Mouse (Mus musculus) intestine, postnatal 0 days (tissue): ENCODE results near the gene Gtf2f1. TPM values are rescaled to one million over a fixed set of nuclear protein-coding genes. Genes with fewer than 3 reads are reported as not detected.
"Not testable (repeated sequence)": the region's sequence is repeated elsewhere in the genome, so short reads cannot be mapped to it uniquely, and the experiment has no call there.

Experiments used
- ATAC-seq: fragments of 200-750 bp; cut with Nextera tagmentation; 2 replicates; pipeline ENCODE4 v1.8.0; 2017; ENCODE audit warnings: mild to moderate bottlenecking, moderate TSS enrichment, moderate library complexity
- H3K27ac ChIP-seq: fragments of 300-500 bp; sonication (generic); 2 replicates; pipeline ENCODE4 v1.5.1; 2014; ENCODE audit warnings: mild to moderate bottlenecking, low read depth, low read length, moderate library complexity
- H3K27me3 ChIP-seq: fragments of 300-500 bp; sonication (generic); replicated peaks from 2 replicates; pipeline ENCODE4 v1.6.1; 2014; ENCODE audit warnings: low read length, mixed read lengths; ENCODE audit not compliant: control insufficient read depth, insufficient read depth
- H3K36me3 ChIP-seq: fragments of 300-500 bp; sonication (generic); 2 replicates; pipeline ENCODE4 v1.6.1; 2014; ENCODE audit warnings: mild to moderate bottlenecking, moderate library complexity; ENCODE audit not compliant: control insufficient read depth, insufficient read depth
- H3K4me1 ChIP-seq: fragments of 300-500 bp; sonication (generic); replicated peaks from 2 replicates; pipeline ENCODE4 v1.6.1; 2014; ENCODE audit warnings: antibody characterized with exemption, low read length, mixed read lengths; ENCODE audit not compliant: control insufficient read depth, insufficient read depth
- H3K4me2 ChIP-seq: fragments of 300-500 bp; sonication (generic); replicated peaks from 2 replicates; pipeline ENCODE4 v1.6.1; 2014; ENCODE audit warnings: low read depth, mild to moderate bottlenecking, moderate library complexity
- H3K4me3 ChIP-seq: fragments of 300-500 bp; sonication (generic); 2 replicates; pipeline ENCODE4 v1.5.1; 2014; ENCODE audit warnings: low read depth, low read length
- H3K9ac ChIP-seq: fragments of 300-500 bp; sonication (generic); 2 replicates; pipeline ENCODE4 v1.6.1; 2014; ENCODE audit warnings: mild to moderate bottlenecking, low read depth, low read length
- H3K9me3 ChIP-seq: fragments of 300-500 bp; sonication (generic); 2 replicates; pipeline ENCODE4 v1.6.1; 2016; ENCODE audit warnings: mixed run types; ENCODE audit not compliant: control insufficient read depth
- CTCF ChIP-seq: sonication (generic); IDR thresholded peaks from 2 replicates; pipeline ENCODE4 v1.5.1; 2016; ENCODE audit warnings: low read depth, mild to moderate bottlenecking, control low read depth, antibody characterized with exemption, moderate library complexity
- WGBS: fragments of 180-500 bp; shearing (Covaris S2); extraction: QIAGEN DNeasy Blood & Tissue Kit; methylation state at CpG from one replicate; pipeline ENCODE4 v1.1.7; 2014; 5-methylcytosine and 5-hydroxymethylcytosine counted together
- polyA plus RNA-seq: library from polyadenylated mRNA; unstranded; fragments of >200 nt; fragmentation: Nextera tagmentation; extraction: Ambion mirVana; gene quantifications from 2 replicates; pipeline ENCODE4 v1.2.1, GENCODE M21; 2015

The Gtf2f1 gene
- polyA plus RNA-seq, 1 experiment from 2014 or later, result 43.5 TPM

DNA sequence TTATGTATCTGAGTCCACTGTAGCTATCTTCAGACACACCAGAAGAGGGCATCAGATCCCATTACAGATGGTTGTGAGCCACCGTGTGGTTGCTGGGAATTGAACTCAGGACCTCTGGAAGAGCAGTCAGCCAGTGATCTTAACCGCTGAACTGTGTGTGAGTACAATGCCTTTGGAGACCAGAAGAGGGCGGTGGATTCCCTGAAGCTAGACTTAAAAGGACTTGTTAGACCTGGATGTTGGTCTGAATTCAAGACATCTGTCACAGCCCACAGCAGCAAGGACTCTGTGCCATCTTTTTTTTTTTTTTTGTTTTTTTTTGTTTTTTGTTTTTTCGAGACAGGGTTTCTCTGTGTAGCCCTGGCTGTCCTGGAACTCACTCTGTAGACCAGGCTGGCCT lies 40.6 kb upstream of the Gtf2f1 start:
- not testable (repeated sequence) for H3K4me3 ChIP-seq, H3K27me3 ChIP-seq, ATAC-seq, H3K4me2 ChIP-seq, H3K9ac ChIP-seq, H3K36me3 ChIP-seq, H3K27ac ChIP-seq, H3K4me1 ChIP-seq, H3K9me3 ChIP-seq
- TF ChIP-seq CTCF, result peak; percentile 59
- 89% methylated on average over 4 of the region's 4 CpGs for WGBS

GRCm38 (mm10) chr17:57048816-57049215 lies 37.7 kb upstream of the Gtf2f1 start:
- Histone ChIP-seq H3K27ac (no peak overlapping the region), H3K9ac (no peak overlapping the region), H3K27me3 (no peaks in the 10 kb centered on the region), H3K4me2 (no peak overlapping the region), H3K36me3 (peaks cover 6% of the 10 kb centered on the region; the same call in 1 of the 2 replicates), H3K9me3 (no peaks in the 10 kb centered on the region), H3K4me3 (no peak overlapping the region), H3K4me1 (no peaks in the 10 kb centered on the region)
- no peak for TF ChIP-seq CTCF
- WGBS, result 84% methylated on average over 3 of the region's 3 CpGs
- no peak for ATAC-seq

- Histone ChIP-seq H3K36me3 (peaks cover 6% of the 10 kb centered on the region; the same call in 1 of the 2 replicates), H3K27ac (no peak overlapping the region), H3K4me1 (no peaks in the 10 kb centered on the region), H3K4me3 (no peak overlapping the region), H3K9me3 (no peaks in the 10 kb centered on the region), H3K9ac (no peak overlapping the region), H3K27me3 (no peaks in the 10 kb centered on the region), H3K4me2 (no peak overlapping the region)
- 60% methylated on average over 5 of the region's 5 CpGs for WGBS
- TF ChIP-seq CTCF, result no peak
- no peak for ATAC-seq
These were observed 36.3 kb upstream of the Gtf2f1 start for GRCm38 (mm10) chr17:57047406-57047805.

DNA sequence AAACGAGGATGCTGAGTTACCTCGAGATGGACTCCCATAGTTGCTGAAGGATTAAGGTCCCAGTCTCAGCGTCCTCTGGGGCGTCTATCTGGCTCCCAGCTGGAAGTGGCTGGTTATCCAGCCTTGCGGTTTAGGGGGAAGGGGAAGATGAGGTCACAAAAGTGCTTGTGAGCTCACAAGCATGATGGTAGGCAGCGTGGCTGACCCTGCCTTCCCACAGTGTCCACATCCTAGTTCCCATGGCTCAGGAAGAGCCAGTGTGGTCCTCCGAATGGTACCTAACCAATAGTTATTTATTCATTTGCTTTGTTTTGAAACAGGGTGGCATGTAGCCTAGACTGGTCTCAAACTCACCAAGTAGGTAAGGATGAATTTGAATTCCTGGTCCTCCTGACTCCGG lies 30.5 kb upstream of the Gtf2f1 start, which contains the start of gene Slc25a41:
Gene Slc25a41, minus strand, starts transcription at position 101 of the 400 bp plus-strand sequence.
- no peaks in the 10 kb centered on the region for H3K9me3 ChIP-seq
- H3K27me3 ChIP-seq, result no peaks in the 10 kb centered on the region
- no peak within 1 kb of the TSS for H3K27ac ChIP-seq
- 69% methylated on average over 8 of the region's 8 CpGs for WGBS
- no peak within 1 kb of the TSS for H3K4me3 ChIP-seq
- no peak within 1 kb of the TSS for H3K9ac ChIP-seq
- TF ChIP-seq CTCF, result no peak
- peaks cover 6% of the 10 kb centered on the region; the same call in 1 of the 2 replicates for H3K36me3 ChIP-seq
- H3K4me1 ChIP-seq, result no peaks in the 10 kb centered on the region
- ATAC-seq, result no peak
- no peak within 1 kb of the TSS for H3K4me2 ChIP-seq

DNA sequence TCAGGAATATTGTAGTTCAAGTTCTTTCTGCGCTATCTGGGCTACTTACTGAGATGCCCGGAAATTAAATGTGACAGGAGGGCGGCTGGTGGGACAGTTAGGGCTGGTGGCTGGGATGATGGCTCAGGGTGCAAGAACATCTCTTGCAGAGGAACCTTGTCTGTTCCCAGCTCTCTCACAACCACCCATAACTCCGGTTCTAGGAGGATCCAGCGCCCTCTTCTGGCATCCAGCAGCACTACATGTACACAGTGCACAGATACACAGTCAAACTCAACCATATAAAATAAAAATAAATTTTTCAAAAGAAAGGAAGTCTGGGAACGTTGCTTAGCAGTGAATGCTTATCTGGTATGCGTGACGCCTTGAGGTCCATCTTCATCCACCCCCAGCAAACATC lies 27.9 kb upstream of the Gtf2f1 start:
- Histone ChIP-seq H3K9me3 (no peaks in the 10 kb centered on the region), H3K9ac (no peak overlapping the region), H3K36me3 (no peaks in the 10 kb centered on the region), H3K27ac (no peak overlapping the region), H3K4me3 (no peak overlapping the region), H3K4me1 (no peaks in the 10 kb centered on the region), H3K27me3 (no peaks in the 10 kb centered on the region), H3K4me2 (no peak overlapping the region)
- ATAC-seq, result no peak
- WGBS, result 36% methylated on average over 8 of the region's 8 CpGs
- peak; percentile 50 for TF ChIP-seq CTCF

DNA sequence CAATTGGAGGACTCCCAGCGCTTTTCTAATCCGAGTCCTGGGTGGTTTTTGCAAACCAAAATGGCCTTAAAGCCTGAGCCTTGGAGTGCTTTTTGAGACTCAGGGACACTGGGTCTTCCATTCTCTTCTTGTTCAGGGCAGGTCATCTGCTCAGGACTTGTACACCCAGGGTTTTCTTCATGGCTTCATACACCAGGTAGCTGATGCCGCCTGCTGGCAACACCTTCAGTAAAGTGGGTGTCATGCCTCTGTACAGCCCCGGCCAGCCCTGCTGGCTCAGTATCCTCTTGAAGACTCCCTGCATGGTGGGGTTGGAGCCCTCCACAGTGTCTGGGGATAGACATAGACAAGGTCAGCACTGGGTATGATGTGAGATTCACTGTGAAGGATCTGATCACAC lies 21.8 kb upstream of the Gtf2f1 start:
- Histone ChIP-seq H3K4me3 (no peak overlapping the region), H3K4me1 (peaks cover 3% of the 10 kb centered on the region; the same call in 1 of the 2 replicates), H3K9ac (0 out of 2 replicates have a peak overlapping the region, but pooled peaks have one; percentile 8), H3K9me3 (no peaks in the 10 kb centered on the region), H3K4me2 (no peak overlapping the region), H3K27me3 (no peaks in the 10 kb centered on the region), H3K36me3 (peaks cover 9% of the 10 kb centered on the region), H3K27ac (no peak overlapping the region)
- WGBS, result 87% methylated on average over 4 of the region's 4 CpGs
- ATAC-seq, result no peak
- no peak for TF ChIP-seq CTCF
